Mouse (Mus musculus) lung, embryonic 15.5 days (tissue): ENCODE data around the gene Map2k7. TPM values are rescaled to one million over a fixed set of nuclear protein-coding genes. Genes with fewer than 3 reads are reported as not detected.
A peak's percentile ranks its signal among the peaks of the same experiment; 100 is the strongest.

Source experiments
- ATAC-seq: fragments of 200-750 bp; cut with Nextera tagmentation; 2 replicates; pipeline ENCODE4 v1.8.0; 2017; ENCODE audit warnings: moderate number of reproducible peaks, borderline replicate concordance; ENCODE audit not compliant: low FRiP score, low TSS enrichment; ENCODE audit errors: extremely low read depth
- H3K27ac ChIP-seq: fragments of 300-500 bp; sonication (generic); 2 replicates; pipeline ENCODE4 v1.5.1; 2015; ENCODE audit warnings: moderate library complexity, mild to moderate bottlenecking, inconsistent platforms
- H3K27me3 ChIP-seq: fragments of 300-500 bp; sonication (generic); 2 replicates; pipeline ENCODE4 v1.6.1; 2015; ENCODE audit warnings: inconsistent platforms
- H3K36me3 ChIP-seq: fragments of 300-500 bp; sonication (generic); 2 replicates; pipeline ENCODE4 v1.6.1; 2015; ENCODE audit warnings: inconsistent platforms
- H3K4me1 ChIP-seq: fragments of 300-500 bp; sonication (generic); 2 replicates; pipeline ENCODE4 v1.6.1; 2015; ENCODE audit warnings: inconsistent platforms
- H3K4me2 ChIP-seq: fragments of 300-500 bp; sonication (generic); 2 replicates; pipeline ENCODE4 v1.6.1; 2015; ENCODE audit warnings: inconsistent platforms, mild to moderate bottlenecking, moderate library complexity
- H3K4me3 ChIP-seq: fragments of 300-500 bp; sonication (generic); 2 replicates; pipeline ENCODE4 v1.5.1; 2015; ENCODE audit warnings: mild to moderate bottlenecking, inconsistent platforms
- H3K9ac ChIP-seq: fragments of 300-500 bp; sonication (generic); 2 replicates; pipeline ENCODE4 v1.6.1; 2015; ENCODE audit warnings: inconsistent platforms
- H3K9me3 ChIP-seq: fragments of 300-500 bp; sonication (generic); 2 replicates; pipeline ENCODE4 v1.6.1; 2016; ENCODE audit warnings: inconsistent platforms
- WGBS: fragments of 180-500 bp; shearing (Covaris S2); methylation state at CpG from one replicate; pipeline ENCODE4 v1.1.7; 2015; 5-methylcytosine and 5-hydroxymethylcytosine counted together
- polyA plus RNA-seq: library from polyadenylated mRNA; unstranded; fragments of >200 nt; fragmentation: Nextera tagmentation; extraction: Ambion mirVana; gene quantifications from 2 replicates; pipeline ENCODE4 v1.2.1, GENCODE M21; 2015

Gene Map2k7
- 29.6 and 31.3 TPM in 2 replicates for polyA plus RNA-seq

DNA sequence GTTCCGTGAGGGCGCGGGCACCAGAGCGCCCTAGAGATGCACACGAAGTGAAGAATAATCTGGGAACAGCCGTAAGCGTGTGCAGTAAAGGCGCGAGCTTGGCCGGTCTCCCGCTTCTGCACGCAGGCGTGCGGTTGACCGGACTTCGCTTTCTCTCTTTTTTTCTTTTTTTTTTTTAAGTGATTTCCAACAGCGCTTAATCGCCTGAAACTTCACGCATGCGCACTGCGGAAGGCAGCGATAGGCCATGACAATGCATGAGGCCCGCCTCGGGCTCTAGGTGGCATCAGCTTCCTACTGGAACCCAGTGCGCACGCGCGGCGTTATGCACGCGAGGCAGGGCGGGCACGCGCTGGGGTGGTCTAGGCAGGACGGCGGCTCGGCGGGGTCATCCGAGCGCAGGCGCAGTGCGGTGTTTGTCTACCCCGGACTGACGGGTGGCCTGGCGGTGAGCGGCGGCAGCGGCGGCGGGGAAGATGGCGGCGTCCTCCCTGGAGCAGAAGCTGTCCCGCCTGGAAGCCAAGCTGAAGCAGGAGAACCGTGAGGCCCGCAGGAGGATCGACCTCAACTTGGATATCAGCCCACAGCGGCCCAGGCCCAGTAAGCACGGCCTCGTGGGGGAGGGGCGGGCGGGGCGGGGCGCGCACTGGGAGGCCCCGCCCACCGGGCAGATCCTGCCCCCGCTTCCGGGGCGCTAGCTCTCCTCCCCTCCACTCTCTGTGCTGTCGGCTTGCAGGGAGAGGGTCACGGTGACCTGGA is at the start of gene Map2k7, which contains the start of gene Gm49320:
Map2k7 (plus strand) TSS at position 307 of the 759 bp plus-strand sequence.
Gm49320 (plus strand) TSS at position 432 of the 759 bp plus-strand sequence.
- H3K4me1 ChIP-seq: peaks cover 28% of the 10 kb centered on the region
- H3K4me3 ChIP-seq: peak within 1 kb of the TSS; percentile 83
- H3K9me3 ChIP-seq: no peaks in the 10 kb centered on the region
- H3K4me2 ChIP-seq: peak within 1 kb of the TSS; percentile 66
- H3K36me3 ChIP-seq: peaks cover 14% of the 10 kb centered on the region
- peak within 1 kb of the TSS; percentile 92 for H3K27ac ChIP-seq
- peak within 1 kb of the TSS; percentile 74 for H3K9ac ChIP-seq
- under 1% methylated on average over 58 of the region's 71 CpGs for whole genome bisulfite sequencing
- no peaks in the 10 kb centered on the region for H3K27me3 ChIP-seq
- peak; percentile 95 for ATAC-seq

DNA sequence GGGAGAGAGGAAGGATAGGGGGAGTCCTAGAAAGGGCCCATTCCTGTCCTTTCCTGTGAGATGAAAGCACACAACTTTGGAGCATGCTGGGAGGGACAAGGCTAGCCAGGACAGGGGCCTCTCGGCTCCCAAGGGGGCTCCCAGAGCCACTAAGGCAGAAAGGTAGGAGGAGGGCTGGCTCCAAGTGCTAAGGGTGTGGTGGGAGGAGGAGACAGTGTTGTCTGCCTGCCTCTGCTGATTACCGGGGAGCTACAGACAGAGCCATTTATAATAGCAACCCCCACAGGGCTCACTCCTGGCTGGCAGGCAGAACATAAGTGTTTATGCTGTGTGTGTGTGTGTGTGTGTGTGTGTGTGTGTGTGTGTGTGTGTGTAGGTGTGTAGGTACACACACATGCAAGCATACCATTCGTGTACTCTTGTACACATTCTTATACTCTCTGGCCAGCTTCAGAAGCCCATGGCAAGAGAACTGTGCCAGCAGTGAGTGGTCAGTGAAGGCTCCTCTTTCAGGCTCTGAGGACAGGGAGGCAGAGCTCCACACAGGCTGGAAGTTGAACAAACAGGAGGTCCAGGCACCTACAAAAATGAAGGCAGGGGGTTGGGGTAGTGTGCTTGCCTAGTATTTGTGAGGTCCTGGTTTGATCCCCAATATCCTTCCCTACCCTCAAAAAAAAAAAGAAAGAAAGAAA is 49.4 kb upstream of the Map2k7 start:
- WGBS: 41% methylated on average over 3 of the region's 3 CpGs
- H3K27ac ChIP-seq: no peak overlapping the region
- no peak overlapping the region for H3K4me2 ChIP-seq
- H3K4me3 ChIP-seq: no peak overlapping the region
- peaks cover 11% of the 10 kb centered on the region for H3K36me3 ChIP-seq
- ATAC-seq: no peak
- peaks cover 6% of the 10 kb centered on the region; the same call in 1 of the 2 replicates for H3K4me1 ChIP-seq
- H3K9ac ChIP-seq: no peak overlapping the region
- H3K9me3 ChIP-seq: no peaks in the 10 kb centered on the region
- no peaks in the 10 kb centered on the region for H3K27me3 ChIP-seq

DNA sequence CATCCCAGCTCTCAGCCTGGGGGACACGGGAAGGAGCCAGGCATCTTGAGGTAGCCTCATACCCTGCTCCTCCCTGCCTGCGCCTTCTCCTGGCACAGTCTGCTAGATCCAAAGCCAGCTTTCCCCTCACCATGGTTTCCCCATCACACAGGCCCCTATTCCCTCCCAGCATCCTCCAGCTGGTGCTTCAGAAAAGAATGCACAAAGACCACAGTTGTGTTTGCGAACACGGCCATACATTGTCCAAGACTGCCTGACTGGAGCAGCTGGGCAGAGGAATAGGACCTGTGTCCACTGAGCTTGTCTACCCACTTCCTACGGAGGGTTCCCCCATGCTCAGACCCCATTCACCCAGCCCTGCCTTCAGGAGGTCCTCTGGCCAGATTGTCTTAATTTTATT is 46.2 kb upstream of the Map2k7 start:
- Histone ChIP-seq H3K4me2 (no peak overlapping the region), H3K9ac (no peak overlapping the region), H3K4me3 (no peak overlapping the region), H3K36me3 (peaks cover 2% of the 10 kb centered on the region), H3K27ac (no peak overlapping the region), H3K27me3 (no peaks in the 10 kb centered on the region), H3K9me3 (no peaks in the 10 kb centered on the region), H3K4me1 (peaks cover 6% of the 10 kb centered on the region; the same call in 1 of the 2 replicates)
- 48% methylated on average over 5 of the region's 5 CpGs for WGBS
- ATAC-seq: no peak

DNA sequence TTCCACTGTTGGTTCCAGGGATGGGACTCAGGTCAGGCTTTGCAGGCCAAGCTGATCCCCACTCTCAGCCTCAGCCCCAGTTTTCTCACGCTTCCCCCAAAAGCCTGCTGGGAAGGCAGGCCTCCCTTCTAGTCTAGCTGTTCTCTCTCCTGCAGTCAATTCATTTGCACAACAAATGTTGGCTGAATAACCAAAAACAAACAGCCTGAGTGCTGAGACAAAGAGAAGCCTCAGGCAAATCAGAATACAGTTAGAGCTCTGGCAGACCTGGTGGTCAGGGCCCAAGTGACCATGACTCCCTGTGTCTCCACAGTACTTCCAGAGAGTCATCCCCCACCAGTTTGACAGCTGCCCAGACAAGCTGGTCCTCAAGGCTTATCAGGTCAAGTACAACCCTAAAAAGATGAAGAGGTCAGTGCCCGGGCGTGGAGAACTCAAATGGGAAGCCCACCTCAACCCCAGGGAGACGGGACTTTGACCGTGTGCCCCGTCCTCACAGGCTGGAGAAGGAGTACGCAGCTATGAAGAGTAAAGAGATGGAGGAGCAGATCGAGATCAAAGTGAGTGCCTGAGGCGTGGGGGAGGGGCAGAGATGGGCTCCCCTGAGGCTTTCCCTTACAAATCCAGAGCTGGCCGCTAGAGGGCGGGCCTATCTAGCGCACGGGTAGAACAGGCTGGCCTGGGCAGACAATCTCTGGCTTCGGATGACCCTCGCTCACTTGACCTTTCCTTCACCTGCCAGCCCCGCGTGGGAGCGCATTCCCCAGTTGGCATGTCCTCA is 45.5 kb upstream of the Map2k7 start:
- Histone ChIP-seq H3K9me3 (no peaks in the 10 kb centered on the region), H3K4me3 (no peak overlapping the region), H3K36me3 (peaks cover 2% of the 10 kb centered on the region; the same call in 1 of the 2 replicates), H3K27ac (no peak overlapping the region), H3K9ac (no peak overlapping the region), H3K4me2 (peak overlapping the region; percentile 28; the same call in 1 of the 2 replicates), H3K27me3 (no peaks in the 10 kb centered on the region), H3K4me1 (peaks cover 6% of the 10 kb centered on the region; the same call in 1 of the 2 replicates)
- WGBS: 9% methylated on average over 18 of the region's 18 CpGs
- ATAC-seq: peak; percentile 91

DNA sequence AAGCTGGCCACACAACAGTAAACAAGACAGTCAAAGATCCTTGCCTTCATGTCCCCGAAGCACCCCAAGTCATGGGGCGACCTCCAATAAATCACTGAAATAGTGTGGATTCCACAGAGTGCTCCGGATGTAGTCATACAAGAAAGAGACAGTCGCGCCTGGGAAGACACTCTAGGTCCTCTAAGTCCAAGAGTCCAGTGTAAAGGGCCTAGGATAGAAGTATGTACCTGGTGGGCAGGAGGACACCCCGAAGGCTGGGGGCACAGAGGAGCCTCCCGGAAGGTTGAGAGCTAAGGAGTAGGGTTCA is 45.0 kb upstream of the Map2k7 start:
- 47% methylated on average over 7 of the region's 7 CpGs for WGBS
- Histone ChIP-seq H3K27ac (no peak overlapping the region), H3K9ac (no peak overlapping the region), H3K36me3 (peaks cover under 1% of the 10 kb centered on the region; the same call in 1 of the 2 replicates), H3K27me3 (no peaks in the 10 kb centered on the region), H3K4me3 (no peak overlapping the region), H3K9me3 (no peaks in the 10 kb centered on the region), H3K4me2 (peak overlapping the region; percentile 28; the same call in 1 of the 2 replicates), H3K4me1 (peaks cover 6% of the 10 kb centered on the region; the same call in 1 of the 2 replicates)
- ATAC-seq: no peak; the same call in 1 of the 2 replicates

DNA sequence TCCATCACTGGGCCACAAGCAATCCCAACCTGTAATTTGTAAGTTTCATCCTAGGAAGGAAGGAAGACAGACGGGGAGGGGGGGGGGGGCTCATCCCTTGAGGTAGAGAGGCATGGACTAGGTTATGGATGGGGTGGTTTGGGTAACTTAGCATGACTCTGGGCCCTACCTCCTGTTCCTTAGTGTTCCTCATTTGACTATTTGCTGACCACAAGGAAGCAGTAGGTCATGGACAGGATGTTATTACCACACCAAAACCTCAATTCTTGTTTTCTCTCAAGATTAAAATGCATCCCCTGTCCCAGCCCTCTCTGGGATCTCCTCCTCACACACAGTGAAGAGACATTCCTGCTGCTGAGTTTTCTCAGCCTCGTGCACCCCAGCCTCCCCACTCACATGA is 37.2 kb upstream of the Map2k7 start:
- WGBS: 54% methylated on average over 2 of the region's 2 CpGs
- H3K9me3 ChIP-seq: no peaks in the 10 kb centered on the region
- H3K36me3 ChIP-seq: 0 out of 2 replicates have a peak, but pooled peaks cover 2% of the 10 kb centered on the region
- peaks cover 8% of the 10 kb centered on the region for H3K4me1 ChIP-seq
- no peak overlapping the region for H3K4me3 ChIP-seq
- peaks cover 14% of the 10 kb centered on the region for H3K27me3 ChIP-seq
- H3K27ac ChIP-seq: no peak overlapping the region
- no peak for ATAC-seq
- no peak overlapping the region for H3K4me2 ChIP-seq
- no peak overlapping the region for H3K9ac ChIP-seq

DNA sequence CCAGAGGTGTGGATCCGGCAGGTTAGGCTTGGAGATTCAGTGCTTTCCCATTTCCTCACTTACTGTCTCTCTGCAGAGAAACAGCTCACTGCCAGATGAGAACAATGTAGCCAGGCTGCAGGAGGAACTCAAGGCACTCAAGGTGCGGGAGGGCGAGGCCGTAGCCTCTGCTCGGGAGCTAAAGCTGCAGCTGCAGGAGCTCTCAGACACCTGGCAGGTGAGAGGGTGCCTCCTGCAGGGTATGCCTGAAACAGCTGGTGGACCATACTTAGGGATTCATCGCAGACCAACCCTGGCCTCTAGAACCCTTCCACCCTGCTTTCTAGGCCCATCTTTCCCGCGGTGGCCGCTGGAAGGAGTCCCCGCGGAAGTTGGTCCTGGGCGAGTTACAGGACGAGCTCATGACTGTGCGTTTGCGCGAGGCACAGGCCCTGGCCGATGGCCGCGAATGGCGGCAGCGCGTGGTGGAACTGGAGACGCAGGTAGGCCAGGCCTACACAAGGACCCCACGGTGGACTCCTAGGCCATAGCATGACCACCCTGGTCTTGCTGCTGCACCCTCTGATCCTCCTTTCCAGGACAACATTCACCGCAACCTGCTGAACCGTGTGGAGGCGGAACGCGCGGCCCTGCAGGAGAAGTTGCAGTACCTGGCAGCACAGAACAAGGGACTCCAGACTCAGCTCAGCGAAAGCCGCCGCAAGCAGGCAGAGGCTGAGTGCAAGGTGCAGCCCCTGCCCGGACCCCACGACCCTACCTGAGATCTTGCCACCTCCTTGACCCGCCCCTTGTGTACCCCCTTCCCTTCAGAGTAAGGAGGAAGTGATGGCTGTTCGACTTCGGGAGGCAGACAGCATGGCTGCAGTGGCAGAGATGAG is 33.1 kb upstream of the Map2k7 start:
- Histone ChIP-seq H3K27ac (no peak overlapping the region), H3K9me3 (no peaks in the 10 kb centered on the region), H3K36me3 (peaks cover 6% of the 10 kb centered on the region; the same call in 1 of the 2 replicates), H3K4me1 (peaks cover 16% of the 10 kb centered on the region), H3K27me3 (peaks cover 17% of the 10 kb centered on the region), H3K4me2 (peak overlapping the region; percentile 28), H3K4me3 (no peak overlapping the region), H3K9ac (no peak overlapping the region)
- no peak for ATAC-seq
- 35% methylated on average over 38 of the region's 38 CpGs for WGBS

DNA sequence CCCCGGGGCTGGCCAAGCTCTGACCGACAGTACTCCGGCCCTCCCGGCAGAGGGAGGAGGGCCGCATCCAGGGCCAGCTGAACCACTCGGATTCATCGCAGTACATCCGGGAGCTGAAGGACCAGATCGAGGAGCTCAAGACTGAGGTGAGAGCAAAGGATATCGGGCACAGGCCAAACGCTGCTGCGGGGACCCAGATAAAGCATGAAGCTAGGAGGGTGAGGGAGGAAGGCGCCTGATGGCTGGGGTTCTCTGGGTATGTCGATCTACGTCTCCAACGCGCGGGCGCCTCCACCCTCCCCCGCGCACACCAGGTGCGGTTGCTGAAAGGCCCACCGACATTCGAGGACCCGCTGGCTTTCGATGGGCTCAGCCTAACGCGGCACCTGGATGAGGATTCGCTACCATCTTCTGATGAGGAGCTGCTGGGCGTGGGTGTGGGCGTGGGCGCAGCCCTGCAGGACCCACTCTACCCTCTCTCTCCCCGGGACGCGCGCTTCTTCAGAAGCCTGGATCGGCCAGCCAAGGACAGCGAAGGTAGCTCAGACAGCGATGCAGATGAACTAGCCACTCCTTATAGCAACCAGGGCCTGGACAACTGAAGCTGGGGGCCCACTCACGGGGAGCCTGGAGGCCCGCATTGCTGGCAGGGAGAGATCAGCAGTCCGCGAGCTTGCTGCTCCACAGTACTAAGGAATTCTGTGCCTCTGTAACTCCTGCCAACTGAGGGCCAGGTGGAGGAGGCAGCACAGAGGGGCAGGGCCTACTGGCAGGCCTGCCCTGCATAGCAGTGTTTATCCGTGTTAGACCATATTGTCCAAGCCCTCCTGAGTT is 32.1 kb upstream of the Map2k7 start:
- peaks cover 16% of the 10 kb centered on the region for H3K4me1 ChIP-seq
- H3K27ac ChIP-seq: no peak overlapping the region
- peaks cover 17% of the 10 kb centered on the region for H3K27me3 ChIP-seq
- no peak overlapping the region for H3K4me3 ChIP-seq
- ATAC-seq: 0 out of 2 replicates have a peak, but pooled peaks have one; percentile 35
- no peaks in the 10 kb centered on the region for H3K9me3 ChIP-seq
- H3K4me2 ChIP-seq: peak overlapping the region; percentile 28
- 24% methylated on average over 44 of the region's 44 CpGs for WGBS
- H3K36me3 ChIP-seq: peaks cover 6% of the 10 kb centered on the region; the same call in 1 of the 2 replicates
- H3K9ac ChIP-seq: peak overlapping the region; percentile 10; the same call in 1 of the 2 replicates

DNA sequence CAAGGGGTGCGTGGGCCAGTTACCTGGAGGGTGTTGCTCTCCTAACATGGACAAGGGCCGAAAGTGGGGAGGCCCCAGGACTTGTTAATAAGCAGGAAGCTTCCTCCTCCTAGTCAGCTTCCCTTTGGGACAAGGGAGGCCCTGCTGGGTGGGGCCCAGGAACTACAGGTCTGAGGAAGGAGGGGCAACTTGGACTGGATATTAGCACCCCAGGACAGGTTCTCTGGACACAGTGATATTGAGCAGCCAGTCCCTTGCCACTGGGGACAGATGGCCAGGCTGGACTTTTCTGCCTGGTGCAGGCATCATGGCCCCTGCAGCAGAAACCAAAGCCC is 31.6 kb upstream of the Map2k7 start:
- Histone ChIP-seq H3K36me3 (peaks cover 6% of the 10 kb centered on the region; the same call in 1 of the 2 replicates), H3K4me2 (peak overlapping the region; percentile 28; the same call in 1 of the 2 replicates), H3K9ac (0 out of 2 replicates have a peak overlapping the region, but pooled peaks have one; percentile 10), H3K27me3 (peaks cover 17% of the 10 kb centered on the region), H3K4me3 (no peak overlapping the region), H3K27ac (no peak overlapping the region), H3K9me3 (no peaks in the 10 kb centered on the region), H3K4me1 (peaks cover 16% of the 10 kb centered on the region)
- ATAC-seq: no peak
- WGBS: 72% methylated on average over 2 of the region's 2 CpGs

DNA sequence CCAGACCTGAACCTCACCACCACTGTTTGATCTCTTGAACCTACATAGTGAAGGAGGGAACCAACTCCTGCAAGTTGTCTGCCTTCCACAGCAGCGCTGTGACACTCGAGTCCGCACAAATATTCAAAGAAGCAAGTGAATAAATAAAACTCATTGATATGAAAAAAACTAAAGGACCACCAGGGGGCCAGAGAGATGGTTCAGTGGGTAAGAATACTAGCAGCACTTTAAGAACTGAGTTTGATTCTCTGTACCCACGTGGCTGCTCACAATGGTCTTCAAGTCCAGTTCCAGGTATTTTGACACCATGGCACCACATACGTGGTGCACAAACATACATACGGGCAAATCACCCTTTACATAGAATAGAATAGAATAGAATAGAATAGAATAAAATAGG is 27.4 kb upstream of the Map2k7 start:
- no peak for ATAC-seq
- no peaks in the 10 kb centered on the region for H3K9me3 ChIP-seq
- no peak overlapping the region for H3K9ac ChIP-seq
- no peak overlapping the region for H3K4me2 ChIP-seq
- H3K27me3 ChIP-seq: peaks cover 17% of the 10 kb centered on the region
- H3K4me3 ChIP-seq: no peak overlapping the region
- H3K4me1 ChIP-seq: peaks cover 37% of the 10 kb centered on the region
- H3K27ac ChIP-seq: no peak overlapping the region
- 60% methylated on average over 6 of the region's 6 CpGs for WGBS
- H3K36me3 ChIP-seq: peaks cover 6% of the 10 kb centered on the region; the same call in 1 of the 2 replicates
